Mouse (Mus musculus): ENCODE results near the gene Nsl1. TPM values are rescaled to one million over a fixed set of nuclear protein-coding genes. Genes with fewer than 3 reads are reported as not detected.

The Nsl1 gene
- polyA plus RNA-seq, 1 experiment, result 0.28 TPM

- Histone ChIP-seq H3K27ac (replicated peaks; ENCODE audit: low read depth, low read length) (no peak overlapping the region), H3K4me1 (ENCODE audit: control insufficient read depth, insufficient read depth, insufficient read length, low read length) (no peaks in the 10 kb centered on the region), H3K4me3 (ENCODE audit: insufficient read depth, low read depth, low read length) (peak overlapping the region; percentile 48; the same call in 1 of the 2 replicates)
These were observed 63.2 kb downstream of the Nsl1 start for GRCm38 (mm10) chr1:191125811-191126638.

GRCm38 (mm10) chr1:191131692-191132091 lies 68.9 kb downstream of the Nsl1 start:
- no peak overlapping the region for H3K4me3 ChIP-seq (ENCODE audit: insufficient read depth, low read depth, low read length)
- no peak overlapping the region for H3K27ac ChIP-seq (replicated peaks; ENCODE audit: low read depth, low read length)
- no peaks in the 10 kb centered on the region for H3K4me1 ChIP-seq (ENCODE audit: control insufficient read depth, insufficient read depth, insufficient read length, low read length)

- no peak overlapping the region for H3K27ac ChIP-seq (replicated peaks; ENCODE audit: low read depth, low read length)
- no peaks in the 10 kb centered on the region for H3K4me1 ChIP-seq (ENCODE audit: control insufficient read depth, insufficient read depth, insufficient read length, low read length)
- H3K4me3 ChIP-seq (ENCODE audit: insufficient read depth, low read depth, low read length), result no peak overlapping the region
These were observed 69.4 kb downstream of the Nsl1 start for GRCm38 (mm10) chr1:191132240-191132639.

GRCm38 (mm10) chr1:191132934-191133333 lies 70.1 kb downstream of the Nsl1 start:
- no peak overlapping the region for H3K4me3 ChIP-seq (ENCODE audit: insufficient read depth, low read depth, low read length)
- no peak overlapping the region for H3K27ac ChIP-seq (replicated peaks; ENCODE audit: low read depth, low read length)
- H3K4me1 ChIP-seq (ENCODE audit: control insufficient read depth, insufficient read depth, insufficient read length, low read length), result no peaks in the 10 kb centered on the region

GRCm38 (mm10) chr1:191135406-191135805 lies 72.6 kb downstream of the Nsl1 start:
- no peak overlapping the region for H3K4me3 ChIP-seq (ENCODE audit: insufficient read depth, low read depth, low read length)
- no peak overlapping the region for H3K27ac ChIP-seq (replicated peaks; ENCODE audit: low read depth, low read length)
- no peaks in the 10 kb centered on the region for H3K4me1 ChIP-seq (ENCODE audit: control insufficient read depth, insufficient read depth, insufficient read length, low read length)

Other genes starting within 250 kb of the Nsl1 start
- gene Rps6kc1, start 151.2 kb upstream of the Nsl1 start, polyA plus RNA-seq (2012; ENCODE audit: insufficient read depth, insufficient read length, missing spikeins), result 3.4 and 5.6 TPM in 2 replicates
- gene Angel2, start 137.9 kb upstream of the Nsl1 start, polyA plus RNA-seq (2012; ENCODE audit: insufficient read depth, insufficient read length, missing spikeins), result 25.8 and 28.7 TPM in 2 replicates
- gene Vash2, start 83.7 kb upstream of the Nsl1 start, polyA plus RNA-seq (2012; ENCODE audit: insufficient read depth, insufficient read length, missing spikeins), result not detected in 2 replicates
- gene Flvcr1, start 36.9 kb upstream of the Nsl1 start, polyA plus RNA-seq (2012; ENCODE audit: insufficient read depth, insufficient read length, missing spikeins), result 4.1 and 4.6 TPM in 2 replicates
- gene Spata45, start 26.4 kb upstream of the Nsl1 start, polyA plus RNA-seq (2012; ENCODE audit: insufficient read depth, insufficient read length, missing spikeins), result not detected in 2 replicates
- gene Tatdn3, start 80 bp upstream of the Nsl1 start, polyA plus RNA-seq (2012; ENCODE audit: insufficient read depth, insufficient read length, missing spikeins), result 18.4 and 34.6 TPM in 2 replicates
- gene Batf3, start 34.8 kb downstream of the Nsl1 start, polyA plus RNA-seq (2012; ENCODE audit: insufficient read depth, insufficient read length, missing spikeins), result 1.3 and 1.4 TPM in 2 replicates
- not detected in 2 replicates for gene Fam71a, start 101.8 kb downstream of the Nsl1 start, polyA plus RNA-seq (2012; ENCODE audit: insufficient read depth, insufficient read length, missing spikeins)
- 8.8 and 22.2 TPM in 2 replicates for gene Atf3, start 155.0 kb downstream of the Nsl1 start, polyA plus RNA-seq (2012; ENCODE audit: insufficient read depth, insufficient read length, missing spikeins)

Data from brown adipose tissue, adult 24 weeks (tissue).